ENCODE assay signal across 13 mouse cellular contexts in genomic region chr8:63109761-63110160, GRCm38 (mm10).
"Had no signal": no experiment of that assay in that cellular context is flagged by ENCODE, and none has a peak within 500 bp of the region (broad histone marks: within the 10 kb centered on the region; RNA-seq: fewer than 3 reads in every experiment).

No protein-coding gene starts in this region.

- DNase-seq: kidney, adult 18-20 months; kidney, adult 9 months; kidney, postnatal 14 days; kidney, postnatal 4 days; left cerebral cortex, postnatal 4 days; liver, postnatal 0 days; lung, embryonic 14.5 days; right cerebral cortex, adult 18-20 months; right cerebral cortex, postnatal 14 days; right cerebral cortex, postnatal 4 days; thymus, postnatal 36 days had no signal

- ATAC-seq: liver, postnatal 0 days; lung, postnatal 0 days; midbrain, embryonic 16.5 days had no signal
